Mouse (Mus musculus): ENCODE data around the gene Hamp.

The Hamp gene

GRCm38 (mm10) chr7:30943909-30944635 is at the start of gene Hamp:
TSS of gene Hamp (minus strand) at chr7:30944032.
- no peak for DNase-seq

DNA sequence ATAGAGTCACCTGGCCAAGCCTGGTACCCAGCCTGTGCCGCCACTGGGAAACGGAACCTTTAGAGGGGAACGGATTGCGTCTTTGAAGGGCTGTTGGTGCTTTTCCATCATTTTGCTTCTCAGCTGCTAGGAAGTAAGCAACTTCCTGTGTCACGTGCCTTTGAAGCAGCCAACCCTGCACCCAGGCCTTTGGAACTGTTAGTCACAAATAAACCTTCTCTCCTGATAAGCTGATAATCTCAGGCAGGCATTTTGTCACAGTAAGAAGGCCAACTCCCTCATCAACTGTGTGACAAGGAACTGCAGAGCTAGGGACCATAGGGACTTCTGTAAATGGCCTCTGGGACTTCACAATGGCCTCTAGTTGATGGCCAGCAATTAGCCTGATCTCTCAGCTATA is 48.3 kb upstream of the Hamp start:
- DNase-seq, result no peak

- no peak for DNase-seq
Observed at GRCm38 (mm10) chr7:30988519-30989162, 44.8 kb upstream of the Hamp start.

DNA sequence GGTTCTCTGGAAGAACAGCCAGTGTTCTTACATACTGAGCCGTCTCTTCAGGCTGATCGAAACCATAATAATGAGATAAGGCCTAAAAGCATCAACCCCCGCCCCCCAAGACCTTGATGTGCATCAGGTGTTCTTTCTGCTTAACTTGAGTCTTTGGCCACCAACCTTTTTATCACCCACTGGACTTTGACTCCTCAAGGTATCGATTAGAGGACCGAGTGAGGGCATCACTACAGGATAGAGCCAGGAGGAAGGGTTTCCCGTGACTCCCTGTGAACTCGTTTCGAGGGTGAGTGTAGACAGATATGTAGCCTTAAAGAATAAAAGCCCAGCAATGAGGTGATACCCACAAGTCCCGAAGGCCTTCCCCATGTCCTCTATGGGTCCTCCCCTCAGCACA is 41.5 kb upstream of the Hamp start:
- no peak for DNase-seq

- DNase-seq, result no peak
Observed at GRCm38 (mm10) chr7:30981703-30982102, 37.9 kb upstream of the Hamp start.

- DNase-seq, result peak; percentile 94
Observed at GRCm38 (mm10) chr7:30973501-30974289, 29.9 kb upstream of the Hamp start, which contains the start of gene Fam187b. TSS of gene Fam187b (plus strand) at chr7:30973790.

GRCm38 (mm10) chr7:30973251-30973500 is 29.3 kb upstream of the Hamp start, which contains the start of gene Lsr:
TSS of gene Lsr (minus strand) at chr7:30973464.
- no peak for DNase-seq

DNA sequence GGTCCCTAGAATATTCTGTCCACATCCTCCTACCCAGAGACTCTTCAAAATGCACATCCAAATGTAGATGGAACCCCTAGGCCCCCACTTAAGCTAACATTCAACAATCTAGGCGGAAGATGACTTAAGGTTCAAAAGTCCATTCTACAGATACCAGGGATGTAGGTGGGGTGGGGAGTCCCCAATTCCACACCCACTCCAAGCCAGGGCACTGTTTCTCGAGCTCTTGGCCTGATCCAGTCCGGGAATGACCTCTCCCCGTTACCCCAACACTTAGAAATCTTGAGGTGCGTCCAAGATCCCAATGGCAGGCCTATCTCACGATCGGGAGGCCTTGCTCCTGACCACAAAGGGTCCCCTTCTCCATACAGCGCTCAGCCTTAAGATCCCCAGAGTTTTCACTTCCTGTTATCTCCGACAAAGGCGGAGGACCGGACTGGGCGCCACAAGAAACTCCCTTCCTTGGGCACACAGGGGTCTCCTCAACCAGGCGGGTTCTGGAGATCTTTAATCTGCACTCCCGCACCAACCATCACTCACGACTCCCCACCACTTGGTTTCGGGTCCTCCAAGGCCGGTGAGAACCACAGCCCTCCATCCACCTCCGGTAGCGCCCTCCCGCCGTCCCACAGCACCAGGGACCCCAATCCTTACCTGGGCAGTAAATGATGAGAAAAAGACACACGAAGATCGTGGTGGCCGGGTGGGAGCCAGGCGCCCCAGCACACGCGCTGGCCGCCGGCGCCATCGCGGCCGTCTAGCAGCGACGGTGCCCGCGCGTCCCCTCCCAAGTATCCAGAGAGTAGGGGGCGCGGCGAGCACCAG is 28.8 kb upstream of the Hamp start:
- no peak for DNase-seq

- DNase-seq, result no peak
Observed at GRCm38 (mm10) chr7:30971901-30972300, 28.1 kb upstream of the Hamp start.

- no peak for DNase-seq
Observed at GRCm38 (mm10) chr7:30969174-30969573, 25.3 kb upstream of the Hamp start.

GRCm38 (mm10) chr7:30968611-30969010 is 24.8 kb upstream of the Hamp start:
- DNase-seq, result no peak

GRCm38 (mm10) chr7:30966657-30967056 is 22.8 kb upstream of the Hamp start:
- DNase-seq, result no peak

- no peak for DNase-seq
Observed at GRCm38 (mm10) chr7:30965677-30966076, 21.8 kb upstream of the Hamp start.

- no peak for DNase-seq
Observed at GRCm38 (mm10) chr7:30964366-30964765, 20.5 kb upstream of the Hamp start.

DNA sequence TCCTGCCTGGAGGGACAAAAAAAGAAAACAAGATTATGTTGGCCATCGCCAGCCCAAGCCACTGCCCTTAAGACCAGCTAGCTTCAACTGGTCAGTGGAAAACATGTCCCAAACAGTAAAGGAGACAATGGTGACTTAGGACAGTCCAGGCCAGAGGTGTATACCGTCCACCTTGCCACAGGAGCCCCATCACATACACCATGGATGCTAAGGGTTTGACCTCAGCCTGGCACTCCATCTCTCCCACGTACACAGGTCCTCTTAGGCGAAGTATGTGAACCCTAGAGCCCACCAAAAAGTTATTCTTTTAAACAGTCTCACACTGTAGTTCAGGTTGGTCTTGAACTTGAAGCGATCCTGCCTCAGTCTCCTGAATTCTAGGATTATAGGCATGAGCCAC is 19.0 kb upstream of the Hamp start:
- no peak for DNase-seq

- no peak for DNase-seq
Observed at GRCm38 (mm10) chr7:30959786-30960349, 16.0 kb upstream of the Hamp start.

- no peak for DNase-seq
Observed at GRCm38 (mm10) chr7:30958866-30959487, 15.1 kb upstream of the Hamp start.

- peak; percentile 49 for DNase-seq
Observed at GRCm38 (mm10) chr7:30958109-30958865, 14.5 kb upstream of the Hamp start.

DNA sequence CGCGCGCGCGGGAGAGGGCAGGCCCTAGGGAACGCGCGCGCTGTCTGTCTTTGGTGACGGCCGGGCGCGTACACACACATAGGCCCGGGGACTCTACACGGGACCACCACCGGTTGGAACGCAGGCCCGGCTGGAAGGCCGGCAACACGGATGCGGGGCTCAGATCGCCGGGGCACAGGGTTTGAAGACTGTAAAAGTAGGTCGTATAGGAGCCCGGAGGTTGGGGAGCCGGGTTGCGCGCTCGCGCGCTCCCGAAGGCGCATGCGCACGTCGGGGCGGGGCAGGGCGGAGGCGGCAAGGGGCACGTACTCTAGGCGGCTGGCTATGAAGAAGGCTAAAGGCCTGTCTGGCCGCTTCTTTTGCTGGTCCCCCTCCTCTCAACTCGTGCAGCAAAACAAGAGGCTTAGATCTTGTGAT is 13.5 kb upstream of the Hamp start:
- DNase-seq, result peak; percentile 95

- DNase-seq, result peak; percentile 90
Observed at GRCm38 (mm10) chr7:30956756-30957366, 13.0 kb upstream of the Hamp start, which contains the start of gene Usf2. TSS of gene Usf2 (minus strand) at chr7:30956803.

- DNase-seq, result no peak
Observed at GRCm38 (mm10) chr7:30956357-30956751, 12.5 kb upstream of the Hamp start.

Data from kidney, postnatal 10 days (tissue).